Mouse (Mus musculus) kidney, postnatal 25 days (tissue): Measurements from ENCODE around the gene Klhdc1.
A peak's percentile ranks its signal among the peaks of the same experiment; 100 is the strongest.

Source experiments
- DNase-seq, 2 experiments: peaks; one replicate each; pipeline ENCODE4 v3.0.0; 2021; ENCODE audit warnings: mixed read lengths in 2 of 2

Klhdc1 gene

GRCm38 (mm10) chr12:69297411-69298150, 56.6 kb downstream of the Klhdc1 start:
- DNase-seq: no peak

- DNase-seq: no peak
Observed at GRCm38 (mm10) chr12:69298281-69298680, 57.3 kb downstream of the Klhdc1 start.

GRCm38 (mm10) chr12:69299231-69299630, 58.3 kb downstream of the Klhdc1 start:
- peak; percentile 76 to 93 for DNase-seq

- no peak for DNase-seq
Observed at GRCm38 (mm10) chr12:69299831-69300230, 58.9 kb downstream of the Klhdc1 start.

- DNase-seq: no peak
Observed at GRCm38 (mm10) chr12:69300391-69300790, 59.4 kb downstream of the Klhdc1 start.

- no peak for DNase-seq
Observed at GRCm38 (mm10) chr12:69302171-69302570, 61.2 kb downstream of the Klhdc1 start.

- DNase-seq: no peak
Observed at GRCm38 (mm10) chr12:69304051-69304450, 63.1 kb downstream of the Klhdc1 start.

GRCm38 (mm10) chr12:69306333-69306732, 65.4 kb downstream of the Klhdc1 start:
- no peak for DNase-seq

- DNase-seq: no peak
Observed at GRCm38 (mm10) chr12:69309659-69310058, 68.7 kb downstream of the Klhdc1 start.

GRCm38 (mm10) chr12:69318431-69318830, 77.5 kb downstream of the Klhdc1 start:
- DNase-seq: no peak

- DNase-seq: no peak
Observed at GRCm38 (mm10) chr12:69331187-69331586, 90.2 kb downstream of the Klhdc1 start.

GRCm38 (mm10) chr12:69332147-69332546, 91.2 kb downstream of the Klhdc1 start:
- no peak for DNase-seq

GRCm38 (mm10) chr12:69333547-69333946, 92.6 kb downstream of the Klhdc1 start:
- DNase-seq: peak in 1 of 2 experiments; percentile 57
